Mouse (Mus musculus) embryo, embryonic 11.5 days (tissue): Measurements from ENCODE around the gene Leng9.
"Not testable (repeated sequence)": the region's sequence is repeated elsewhere in the genome, so short reads cannot be mapped to it uniquely, and the experiment has no call there.

ENCODE experiments used
- DNase-seq: peaks from one replicate; pipeline ENCODE4 v3.0.0-alpha.2; 2012; ENCODE audit warnings: low read depth, low spot score

The Leng9 gene

GRCm38 (mm10) chr7:4150059-4150541 is at the start of gene Leng9:
Gene Leng9, minus strand, starts transcription at chr7:4150374.
- DNase-seq, result no peak

- no peak for DNase-seq
These were observed 28.3 kb upstream of the Leng9 start for GRCm38 (mm10) chr7:4178438-4178837.

DNA sequence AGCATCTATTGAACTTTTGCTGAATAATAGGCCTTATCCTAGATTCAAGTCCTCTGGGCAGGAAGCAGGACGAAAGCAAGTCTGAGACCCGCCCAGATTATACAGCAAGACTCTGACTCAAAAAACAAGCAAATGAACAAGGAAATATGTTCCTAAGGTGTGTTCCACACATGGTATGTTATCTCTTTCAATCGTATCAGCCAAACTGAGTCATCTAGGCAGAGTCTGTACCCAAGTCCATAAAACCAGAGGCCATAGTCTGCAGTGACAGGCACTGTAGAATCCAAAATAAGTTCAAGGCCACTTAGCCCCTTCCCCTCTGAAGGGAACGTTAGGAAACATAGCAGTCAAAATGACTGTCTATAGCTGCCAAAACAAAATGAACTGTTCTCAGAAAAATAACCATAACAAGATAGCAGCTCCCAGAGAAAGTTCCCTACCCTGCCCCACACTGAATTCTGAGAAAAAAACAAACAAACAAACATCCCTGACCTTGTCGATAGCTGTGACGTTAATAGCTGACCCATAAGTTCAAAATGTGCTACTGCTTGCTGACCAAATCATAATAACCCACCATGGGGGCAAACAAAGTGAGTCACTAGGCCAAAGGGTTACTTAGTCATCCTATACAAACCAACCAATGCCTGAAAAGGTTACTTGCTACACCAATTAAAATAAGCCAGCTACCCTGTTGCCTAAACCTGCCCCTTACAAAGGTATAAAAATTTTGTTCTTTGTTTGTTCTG is 20.2 kb upstream of the Leng9 start:
- DNase-seq, result no peak

DNA sequence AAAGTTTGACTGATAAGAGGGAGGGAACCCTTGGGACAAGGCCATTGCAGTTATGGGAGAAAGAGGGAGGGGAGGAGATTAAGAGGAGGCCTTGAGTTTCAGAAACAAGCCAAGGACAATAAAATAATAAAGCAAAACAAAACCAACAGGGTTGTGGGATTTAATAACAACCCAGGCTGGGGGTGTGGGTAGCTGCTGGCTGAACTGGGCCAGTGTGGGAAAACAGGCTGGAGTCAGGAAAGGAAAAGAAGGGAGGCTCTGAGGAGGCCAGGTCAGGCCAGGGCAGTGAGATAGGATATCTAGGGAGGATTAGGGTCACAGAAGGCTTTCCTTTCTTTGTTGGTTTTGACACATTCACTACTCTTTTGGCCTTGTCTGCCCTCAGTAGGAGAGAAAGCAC is 16.9 kb upstream of the Leng9 start:
- no peak for DNase-seq

DNA sequence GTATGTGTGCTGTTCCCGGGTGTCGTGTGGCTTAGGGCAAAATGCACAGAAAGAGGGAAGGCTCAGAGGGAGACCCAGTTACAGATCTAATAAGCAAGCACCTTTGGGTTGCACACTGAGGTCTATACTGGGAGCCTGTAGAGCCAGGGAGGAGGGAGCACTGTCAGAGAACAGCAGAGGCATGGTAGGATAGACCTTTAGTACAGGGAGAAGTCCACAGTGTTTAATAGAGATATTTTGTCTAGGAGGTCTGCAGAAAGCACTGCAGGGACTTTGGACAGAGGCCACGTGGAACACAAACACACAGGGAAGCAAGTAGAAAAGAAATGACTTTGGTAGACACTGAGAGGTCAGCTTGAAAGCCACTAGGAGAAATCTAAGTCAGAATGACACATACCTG is 15.1 kb upstream of the Leng9 start:
- no peak for DNase-seq

DNA sequence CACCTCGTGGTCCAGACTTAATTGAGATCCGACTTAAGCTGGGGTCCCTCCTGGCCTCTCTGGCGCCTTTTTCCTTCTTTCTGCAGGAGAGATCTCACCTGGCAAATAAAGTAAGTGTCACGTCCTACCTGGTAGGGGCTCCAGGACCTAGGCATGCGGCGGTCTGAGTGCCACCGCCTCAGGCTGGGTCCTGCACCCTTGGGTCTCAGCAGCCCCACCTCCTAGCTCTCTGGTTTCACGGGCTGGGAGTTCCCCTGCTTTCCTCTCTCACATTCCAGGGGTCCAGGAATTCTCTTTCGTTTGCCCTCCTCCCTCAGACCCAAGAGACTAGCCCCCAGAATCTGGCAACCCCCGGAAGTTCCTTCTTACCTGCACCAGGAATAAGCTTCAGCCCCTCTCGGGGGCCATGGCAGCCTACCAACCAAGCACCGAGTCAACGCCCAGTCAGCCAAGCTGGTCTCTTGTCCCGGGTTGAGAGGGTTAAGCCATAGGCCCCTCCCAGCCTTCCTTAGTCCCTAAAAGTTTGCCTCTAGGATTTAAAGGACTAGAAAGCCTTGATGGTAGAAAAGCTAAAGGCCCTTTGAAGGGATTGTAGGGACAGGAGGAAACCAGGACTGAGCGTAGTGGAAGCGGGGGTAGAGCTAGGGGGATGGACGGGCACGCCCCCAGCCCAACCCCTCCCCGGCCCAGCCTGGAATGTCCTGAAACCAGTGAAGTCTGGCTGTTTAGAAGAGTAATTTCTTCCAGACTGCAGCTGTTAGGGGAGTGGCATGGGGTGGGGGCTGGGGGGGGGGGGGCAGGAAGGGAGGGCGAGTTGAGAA is 14.1 kb upstream of the Leng9 start, which contains the start of gene Cdc42ep5:
Cdc42ep5 (minus strand) TSS at position 771 of the 821 bp plus-strand sequence.
- peak; percentile 62 for DNase-seq

DNA sequence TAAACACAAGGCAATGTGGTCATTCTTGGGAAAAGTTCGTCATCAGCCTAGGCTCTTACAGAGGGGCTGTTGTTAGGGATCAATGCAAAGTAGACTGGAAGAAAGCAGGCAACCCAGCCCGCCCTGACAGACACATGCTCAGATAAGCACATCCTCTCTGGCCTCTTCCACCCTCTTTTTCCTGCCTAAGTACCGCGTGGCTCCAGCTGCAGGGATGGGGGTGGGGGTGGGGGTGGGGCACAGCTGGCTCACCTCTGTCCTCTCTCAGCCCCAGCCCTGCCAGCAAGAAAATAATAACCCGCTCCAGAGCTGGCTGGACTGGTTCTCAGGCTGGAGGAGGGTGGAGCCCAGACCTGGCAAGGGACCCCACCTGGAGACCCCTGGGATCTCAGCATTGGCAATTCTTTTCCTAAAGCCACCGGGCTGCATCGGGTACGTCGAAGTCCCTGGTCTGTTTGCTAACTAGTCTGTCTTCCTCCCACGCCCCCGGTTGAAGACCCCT is 13.4 kb upstream of the Leng9 start:
- DNase-seq, result no peak

DNA sequence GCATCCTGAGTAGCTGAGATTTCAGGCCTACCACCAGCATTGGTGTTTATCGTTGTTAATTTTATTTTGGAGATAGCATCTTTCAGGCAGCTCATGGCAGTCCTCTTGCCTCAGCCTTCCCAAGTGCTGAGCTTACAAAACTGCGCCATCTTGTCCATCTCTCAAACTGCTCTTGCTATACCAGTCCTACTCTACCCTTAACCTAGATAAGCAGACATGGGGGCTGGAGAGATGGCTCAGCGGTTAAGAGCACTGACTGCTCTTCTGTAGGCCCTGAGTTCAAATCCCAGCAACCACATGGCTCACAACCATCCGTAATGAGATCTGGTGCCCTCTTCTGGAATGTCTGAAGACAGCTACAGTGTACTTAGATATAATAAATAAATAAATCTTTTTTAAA is 11.4 kb upstream of the Leng9 start:
- not testable (repeated sequence) for DNase-seq

DNA sequence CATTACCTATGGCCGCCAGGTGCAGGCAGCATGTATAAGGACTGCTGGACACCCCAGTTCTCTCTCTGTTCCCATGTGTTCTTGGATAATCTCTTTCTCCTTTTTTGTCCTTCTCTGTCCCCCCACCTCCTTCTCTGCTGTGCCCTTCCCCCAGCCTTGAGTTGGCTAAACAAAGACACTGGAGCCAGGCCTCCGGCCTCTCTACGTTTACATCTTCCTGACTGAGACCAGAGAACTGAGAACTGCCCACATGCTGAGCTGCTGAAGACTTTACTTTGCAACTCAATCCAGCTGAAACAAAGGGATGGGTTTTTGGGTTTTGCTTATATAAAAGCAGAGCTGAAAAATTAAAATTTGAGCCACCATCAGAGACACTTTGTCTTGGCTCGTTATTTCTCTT is 4.8 kb upstream of the Leng9 start:
- DNase-seq, result no peak

GRCm38 (mm10) chr7:4154356-4154755 is 4.2 kb upstream of the Leng9 start:
- no peak for DNase-seq

DNA sequence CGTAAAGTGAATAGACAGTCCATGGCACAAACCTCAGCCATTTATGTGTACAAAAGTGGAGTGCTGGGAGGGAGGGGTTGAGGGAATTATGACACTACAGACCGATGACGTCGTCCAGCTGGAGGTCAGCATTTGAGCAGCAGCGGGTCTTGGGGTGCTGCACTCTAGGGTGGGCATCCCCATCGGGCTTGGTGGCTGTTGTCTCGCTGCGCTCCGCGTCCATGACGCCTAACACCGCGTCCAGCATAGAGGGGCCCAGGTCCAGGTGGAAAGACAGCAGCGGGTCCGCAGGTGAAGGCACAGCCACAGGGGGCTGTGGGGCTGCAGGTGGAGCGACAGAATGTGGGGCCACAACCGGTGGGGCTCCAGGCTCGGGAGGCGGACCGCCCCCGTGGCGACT is 1.1 kb upstream of the Leng9 start:
- DNase-seq, result no peak

DNA sequence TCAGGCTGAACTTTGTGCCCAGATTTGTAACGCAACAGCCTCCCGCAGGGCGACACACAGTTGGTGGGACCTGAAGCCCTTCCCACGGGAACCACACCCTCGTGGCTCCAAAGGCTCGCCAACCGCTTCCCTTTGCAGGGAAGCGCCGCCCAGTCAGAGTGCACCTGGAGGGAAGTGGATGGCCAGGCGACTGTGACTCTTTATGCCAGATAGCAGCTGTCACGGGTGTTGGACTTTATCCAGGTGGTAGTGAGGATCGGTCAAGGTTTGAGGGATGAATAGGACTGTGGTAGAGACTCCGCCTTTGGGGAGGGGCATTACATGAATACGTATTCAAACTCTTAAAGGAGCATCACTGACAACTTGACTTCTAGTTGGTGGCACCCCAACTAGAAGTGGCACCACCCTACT is 642 bp upstream of the Leng9 start:
- DNase-seq, result no peak

DNA sequence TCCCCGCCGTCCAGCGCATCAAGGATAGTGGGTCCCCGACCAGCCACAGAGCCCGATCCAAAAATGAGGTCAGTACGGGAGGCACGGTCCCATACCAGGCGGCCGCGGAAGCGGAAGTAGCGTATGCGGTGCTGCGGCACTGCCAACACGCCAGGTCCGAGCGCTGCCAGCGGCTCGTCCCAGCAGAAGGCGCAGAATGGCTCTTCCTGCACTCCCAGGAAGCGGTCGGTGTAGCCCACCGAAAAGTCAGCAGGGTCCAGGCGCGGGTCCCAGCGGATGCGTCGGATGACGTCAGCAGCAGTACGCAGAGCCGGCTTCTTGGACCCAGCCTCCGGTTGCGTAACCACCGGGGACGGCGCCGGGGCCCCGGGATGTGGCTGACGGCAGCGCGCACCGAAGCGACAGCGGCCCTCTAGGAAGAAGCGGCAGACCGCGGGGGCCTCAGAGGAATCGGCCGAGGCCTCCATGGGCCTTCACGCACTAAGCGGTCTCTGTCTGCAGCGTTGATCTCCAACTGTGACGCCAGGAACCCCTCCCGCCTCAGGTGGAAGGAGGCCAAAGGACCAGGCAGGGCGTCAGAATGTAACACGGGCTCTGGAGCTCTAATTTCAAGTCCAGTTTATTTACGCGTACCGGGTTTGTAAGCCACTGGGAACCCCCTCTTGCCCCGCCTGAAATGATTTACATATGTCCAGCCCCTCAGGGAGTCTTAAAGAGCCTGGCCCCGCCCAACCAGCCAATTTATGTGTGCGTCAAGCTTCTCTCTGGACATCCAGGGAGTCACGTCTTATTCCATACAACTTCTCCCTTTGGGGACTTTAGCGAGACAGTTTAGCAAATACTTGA is 742 bp downstream of the Leng9 start:
- DNase-seq, result peak; percentile 47

GRCm38 (mm10) chr7:4148341-4149208 is 1.6 kb downstream of the Leng9 start:
- DNase-seq, result no peak

- DNase-seq, result no peak
These were observed 2.3 kb downstream of the Leng9 start for GRCm38 (mm10) chr7:4147836-4148235.

DNA sequence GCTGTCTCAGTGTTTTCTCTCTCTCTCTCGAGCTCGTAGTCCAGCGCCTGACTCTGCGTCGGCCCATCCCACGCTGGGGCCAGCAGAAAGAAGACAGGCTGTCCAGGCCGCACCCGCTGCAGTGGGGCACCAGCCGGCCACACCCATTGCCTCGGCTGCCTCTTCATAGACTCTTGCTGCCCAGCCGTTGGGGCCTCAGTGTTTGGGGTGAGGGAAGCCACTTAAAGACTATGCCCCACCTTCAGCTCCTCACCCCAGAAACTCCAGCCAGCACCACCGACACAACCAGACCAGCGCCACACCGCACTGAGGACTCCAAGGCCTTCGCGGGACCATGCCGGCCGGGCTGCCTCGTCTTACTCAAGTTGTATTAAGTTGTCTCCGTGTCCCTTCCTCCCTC is 2.8 kb downstream of the Leng9 start:
- no peak for DNase-seq

DNA sequence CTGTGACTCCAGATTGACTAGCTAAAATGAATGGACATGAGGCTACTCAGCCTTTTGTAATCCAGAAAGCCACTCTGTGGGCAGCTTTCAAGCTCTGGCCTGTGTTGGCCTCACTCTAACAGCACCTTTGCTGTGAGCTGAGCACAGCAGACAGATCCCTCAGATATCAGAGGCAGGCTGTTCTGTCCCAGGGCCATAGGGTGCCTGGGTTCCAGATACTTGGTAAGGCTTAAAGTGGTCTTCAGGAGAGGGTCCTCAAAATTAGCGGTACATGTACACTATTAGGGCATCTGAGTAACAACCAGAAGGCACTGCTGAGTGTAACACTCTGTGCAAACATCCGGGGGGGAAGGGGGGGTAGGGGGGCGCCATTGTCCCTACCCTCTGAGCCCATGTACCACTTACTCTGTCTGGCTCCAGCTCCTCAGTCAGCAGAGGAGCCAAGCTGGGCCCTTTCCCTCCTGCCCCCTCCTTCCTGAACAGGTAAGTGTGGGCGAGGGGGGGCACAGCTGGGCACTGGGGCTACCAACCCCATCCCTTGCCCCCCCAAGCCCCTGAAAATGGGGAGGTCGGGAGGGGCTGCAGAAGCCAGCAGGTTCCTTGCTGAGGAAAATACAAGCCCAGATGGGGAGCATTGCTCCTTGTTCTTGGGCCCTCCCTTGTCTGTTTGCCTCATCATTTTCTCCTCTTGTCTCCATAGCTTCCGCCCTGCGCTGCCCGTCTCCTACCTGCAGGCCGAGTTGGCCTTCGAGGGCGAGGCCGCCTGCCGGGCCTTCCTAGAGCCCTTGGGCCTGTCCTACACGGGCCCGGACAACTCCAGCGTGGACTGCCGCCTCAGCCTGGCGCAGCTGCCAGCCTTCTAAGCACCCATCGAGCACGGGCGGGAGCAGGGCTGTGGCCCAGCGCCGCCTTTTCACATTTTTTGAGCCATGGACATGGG is 3.7 kb downstream of the Leng9 start:
- no peak for DNase-seq

GRCm38 (mm10) chr7:4145552-4146190 is 4.5 kb downstream of the Leng9 start:
- DNase-seq, result no peak
